8 mouse cellular contexts compared by ENCODE assay signal in the genomic region with DNA sequence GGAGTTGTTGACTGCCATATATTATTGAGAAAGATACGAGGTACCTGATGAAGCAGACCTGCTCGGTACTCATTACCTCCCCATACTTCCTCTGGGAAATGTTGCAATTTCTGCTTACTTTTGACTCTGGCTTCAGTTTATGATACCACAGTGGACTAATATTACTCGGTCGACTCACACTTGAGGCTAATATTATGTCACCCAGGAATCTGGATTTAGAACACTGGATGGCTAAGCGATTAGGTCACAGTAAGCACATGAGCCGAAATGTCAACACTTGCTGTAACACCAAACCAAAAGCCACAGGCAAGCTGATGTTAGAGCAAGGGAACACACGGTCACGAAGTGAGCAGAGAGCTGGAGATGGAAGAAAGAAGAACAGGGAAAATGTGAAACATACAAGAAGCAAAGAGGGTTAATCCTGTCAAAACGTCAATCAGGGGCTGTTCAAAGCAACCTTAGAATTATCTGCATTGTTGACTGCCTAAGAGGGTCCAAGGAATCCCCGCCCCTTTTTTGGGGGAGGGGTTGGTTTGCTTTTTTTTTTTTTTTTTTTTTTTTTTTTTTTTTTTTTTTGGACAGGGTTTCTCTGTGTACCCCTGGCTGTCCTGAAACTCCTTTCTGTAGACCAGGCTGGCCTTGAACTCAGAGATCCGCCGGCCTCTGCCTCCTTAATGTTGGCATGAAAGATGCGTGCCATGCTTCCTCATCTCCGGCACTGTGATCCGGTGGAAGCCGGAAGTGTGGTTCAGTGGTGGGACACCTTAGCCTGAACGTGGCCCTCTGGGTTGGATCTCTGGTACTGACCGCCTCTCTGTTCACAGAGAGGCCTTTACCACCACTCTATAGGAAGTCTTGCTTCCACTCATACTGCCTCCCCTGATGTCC. TPM values are rescaled to one million over a fixed set of nuclear protein-coding genes. Genes with fewer than 3 reads are reported as not detected.
DNase-seq lines count a peak whose midpoint lies in the region; ATAC-seq and TF ChIP-seq lines count a peak whose summit lies in the region.

No protein-coding gene starts in this region.

- H3K9me3 ChIP-seq in kidney, embryonic 16.5 days (ENCODE audit: low read length): no peaks in the 10 kb centered on the region

- no peak for TF ChIP-seq CTCF in liver, adult 2 months (IDR thresholded peaks at IDR 0.05; ENCODE audit: low read depth, low read length)

- no peaks in the 10 kb centered on the region for H3K36me3 ChIP-seq in liver, adult 2 months (ENCODE audit: control insufficient read depth, insufficient read depth, low read length)
- H3K36me3 ChIP-seq in kidney, embryonic 16.5 days (ENCODE audit: insufficient read depth, low read length): no peaks in the 10 kb centered on the region

- H3K9ac ChIP-seq in liver, adult 2 months (ENCODE audit: low read depth, low read length): no peak overlapping the region
- H3K9ac ChIP-seq in kidney, embryonic 16.5 days (replicated peaks; ENCODE audit: low read length): no peak overlapping the region

- H3K27me3 ChIP-seq in liver, adult 2 months (ENCODE audit: control insufficient read depth, insufficient read depth, low read length): no peaks in the 10 kb centered on the region
- no peaks in the 10 kb centered on the region for H3K27me3 ChIP-seq in kidney, embryonic 16.5 days (ENCODE audit: insufficient read depth, low read length)

- peak; percentile 44 for ATAC-seq in monocyte, adult 5-6 weeks (replicated peaks; ENCODE audit: insufficient number of reproducible peaks, low FRiP score, low TSS enrichment, poor library complexity, severe bottlenecking)
- no peak for ATAC-seq in kidney, embryonic 16.5 days (ENCODE audit: low FRiP score, low TSS enrichment)

- H3K4me1 ChIP-seq in liver, adult 2 months (ENCODE audit: control insufficient read depth, insufficient read depth, low read length): no peaks in the 10 kb centered on the region
- peaks cover 5% of the 10 kb centered on the region for H3K4me1 ChIP-seq in brown adipose tissue, adult 24 weeks (ENCODE audit: control insufficient read depth, insufficient read depth, insufficient read length, low read length)
- H3K4me1 ChIP-seq in kidney, embryonic 16.5 days (ENCODE audit: insufficient read depth, low read length): no peaks in the 10 kb centered on the region

- WGBS in liver, adult 2 months: 56% methylated on average over 18 of the region's 18 CpGs
- 75% methylated on average over 18 of the region's 18 CpGs for WGBS in kidney, embryonic 16.5 days

- H3K4me2 ChIP-seq in kidney, embryonic 16.5 days (replicated peaks; ENCODE audit: low read depth, low read length): no peak overlapping the region

- H3K4me3 ChIP-seq in liver, adult 2 months (ENCODE audit: insufficient read depth, low read depth, low read length): no peak overlapping the region
- H3K4me3 ChIP-seq in brown adipose tissue, adult 24 weeks (ENCODE audit: insufficient read depth, low read depth, low read length): no peak overlapping the region
- H3K4me3 ChIP-seq in kidney, embryonic 16.5 days (ENCODE audit: low read length): no peak overlapping the region

- intact Hi-C loops in heart, postnatal 25 days (cut with DNase I): no loop called here

- peak; percentile 70 for DNase-seq in liver, adult 2 months (ENCODE audit: extremely low read depth, low read depth, low spot score)
- no peak for DNase-seq in liver
- peak; percentile 21 for DNase-seq in heart, postnatal 25 days (ENCODE audit: low spot score)
- no peak for DNase-seq in layer of hippocampus, postnatal 36 days
- DNase-seq in thymus, postnatal 10 days (ENCODE audit: low spot score in 2 of 2): no peak

- TF ChIP-seq POLR2A in liver, adult 2 months (IDR thresholded peaks at IDR 0.05; ENCODE audit: extremely low read depth, insufficient read depth, low read length): no peak

- H3K79me2 ChIP-seq in liver, adult 2 months (ENCODE audit: control insufficient read depth, insufficient read depth, low read length): no peaks in the 10 kb centered on the region

- no peak overlapping the region for H3K27ac ChIP-seq in liver, adult 2 months (replicated peaks; ENCODE audit: insufficient read depth, low read depth, low read length)
- peak overlapping the region; percentile 41 for H3K27ac ChIP-seq in brown adipose tissue, adult 24 weeks (replicated peaks; ENCODE audit: low read depth, low read length)
- no peak overlapping the region for H3K27ac ChIP-seq in kidney, embryonic 16.5 days (ENCODE audit: low read length)

RNA-seq across cellular contexts. Expression of a gene that starts 9.0 kb away (rescaled TPM):
- 12.7 and 14.0 TPM in 2 replicates for total RNA-seq in liver, adult 2 months (2014; rRNA removed)
- 10.3 and 10.7 TPM in 2 replicates for polyA plus RNA-seq in liver, adult 2 months (2012; rRNA removed)
- polyA plus RNA-seq in brown adipose tissue, adult 24 weeks (2012; ENCODE audit: insufficient read depth, insufficient read length, missing spikeins): 31.7 and 64.1 TPM in 2 replicates
- total RNA-seq in heart, postnatal 25 days (2021): 100 to 1,000 TPM; 143 to 145 TPM
- 44.2 to 63.4 TPM (median 44.8 TPM) in 3 replicates for total RNA-seq in monocyte, adult 5-6 weeks (2017)
- 10 to 100 TPM; 21.0 to 24.6 TPM for total RNA-seq in layer of hippocampus, postnatal 36 days (2021)
- 11.8 and 12.6 TPM in 2 replicates for polyA plus RNA-seq in kidney, embryonic 16.5 days (2015; fragmentation: Nextera tagmentation; extraction: Ambion mirVana)

RNA-seq across cellular contexts. Expression of a gene that starts 36.9 kb away (rescaled TPM):
- total RNA-seq in liver, adult 2 months (2014; rRNA removed): 17.7 and 24.7 TPM in 2 replicates
- polyA plus RNA-seq in liver, adult 2 months (2012; rRNA removed): 5.3 and 6.6 TPM in 2 replicates
- 1.4 TPM in 2 replicates for polyA plus RNA-seq in brown adipose tissue, adult 24 weeks (2012; ENCODE audit: insufficient read depth, insufficient read length, missing spikeins)
- 10 to 100 TPM; 13.9 to 15.8 TPM for total RNA-seq in heart, postnatal 25 days (2021)
- total RNA-seq in monocyte, adult 5-6 weeks (2017): 92.8 to 110 TPM (median 97.0 TPM) in 3 replicates
- 1 to 10 TPM; 1.8 to 2.0 TPM for total RNA-seq in layer of hippocampus, postnatal 36 days (2021)
- 11.2 and 12.1 TPM in 2 replicates for polyA plus RNA-seq in kidney, embryonic 16.5 days (2015; fragmentation: Nextera tagmentation; extraction: Ambion mirVana)

Comparison
In these comparisons a context has a peak if more than half of its experiments do, and no peak if none do; other contexts are left out.
1. DNase-seq: peak in liver, adult 2 months (single experiment) and heart, postnatal 25 days (single experiment); none in liver (single experiment), layer of hippocampus, postnatal 36 days (0 of 2) and thymus, postnatal 10 days (0 of 2).